Mouse (Mus musculus) frontal cortex, postnatal 10 days (tissue): Measurements from ENCODE around the gene Samm50.

Experiments used
- DNase-seq, 2 experiments: peaks; one replicate each; pipeline ENCODE4 v3.0.0; 2022; ENCODE audit warnings: low spot score in 2 of 2, mixed read lengths in 1 of 2

The Samm50 gene

DNA sequence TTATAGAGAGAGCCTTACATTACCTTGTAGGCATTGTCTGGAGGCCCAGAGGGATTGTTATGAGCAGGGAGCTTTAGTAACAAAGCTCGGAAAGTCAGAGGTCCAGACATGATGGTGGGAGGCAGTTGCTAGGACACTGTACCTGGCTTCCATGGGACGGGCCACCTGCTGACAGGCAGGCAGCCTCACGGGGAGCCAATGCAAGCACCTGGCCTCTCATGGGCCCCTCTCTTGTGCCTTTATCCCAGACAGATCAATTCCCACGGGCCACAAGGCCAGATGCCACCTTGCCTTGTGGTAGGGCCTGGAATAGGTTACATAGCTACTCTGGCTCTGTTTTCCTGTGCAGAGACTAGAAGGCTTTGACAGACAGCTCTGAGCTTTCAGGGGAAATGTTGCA lies 19.5 kb downstream of the Samm50 start:
- DNase-seq, result no peak

DNA sequence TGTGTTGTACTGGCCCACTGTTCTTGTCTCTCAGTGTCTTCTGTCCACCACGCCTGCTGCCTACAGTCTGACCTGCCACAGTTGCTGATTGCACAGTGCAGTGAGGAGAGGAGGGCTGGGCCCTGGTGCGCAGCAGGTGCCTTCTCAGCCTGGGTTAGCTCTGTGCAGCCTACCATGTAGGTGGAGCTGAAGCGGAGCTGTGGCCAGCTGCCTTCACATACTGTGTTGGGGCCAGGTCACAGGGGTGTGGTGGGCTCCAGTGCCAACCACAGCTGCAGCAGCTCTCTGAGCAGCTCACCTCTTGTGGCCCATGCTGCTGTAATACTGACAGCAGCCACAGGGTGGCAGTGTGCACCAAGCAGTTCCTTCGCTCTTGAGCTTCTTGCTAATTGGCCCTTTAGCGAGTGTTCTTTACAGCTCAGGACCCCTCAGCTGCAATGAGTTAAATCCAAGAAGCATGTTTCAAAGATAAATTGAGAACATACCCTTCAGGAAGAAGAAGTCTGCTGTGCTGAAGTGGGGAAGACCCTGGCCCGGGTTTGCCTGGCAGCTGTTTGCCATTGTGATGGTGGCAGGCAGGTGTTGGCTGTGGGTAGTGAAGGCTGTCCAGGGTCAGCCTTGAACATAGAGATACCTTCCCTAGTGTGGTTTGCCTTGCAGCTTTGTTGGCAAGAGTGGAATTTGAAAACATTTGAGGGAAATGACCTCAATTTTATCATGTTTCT lies 20.2 kb downstream of the Samm50 start:
- peak; percentile 72 to 87 for DNase-seq

DNA sequence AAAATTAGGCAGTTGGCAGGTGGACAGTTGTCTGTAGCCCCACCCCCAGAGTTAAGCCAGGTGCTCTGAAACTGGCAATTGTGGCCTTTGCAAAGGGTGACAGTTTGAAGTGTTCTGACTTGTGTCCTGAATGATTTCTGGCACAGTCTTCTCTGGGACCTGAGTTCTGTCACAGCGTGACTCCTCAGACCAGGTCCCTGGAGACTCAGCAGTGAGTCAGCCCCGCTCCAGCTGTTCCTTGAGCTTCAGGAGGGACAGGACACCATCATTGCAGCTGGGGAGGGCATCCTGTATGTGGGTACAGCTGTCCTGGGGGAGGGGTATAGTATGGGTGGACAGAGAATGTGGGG lies 20.7 kb downstream of the Samm50 start:
- no peak for DNase-seq

DNA sequence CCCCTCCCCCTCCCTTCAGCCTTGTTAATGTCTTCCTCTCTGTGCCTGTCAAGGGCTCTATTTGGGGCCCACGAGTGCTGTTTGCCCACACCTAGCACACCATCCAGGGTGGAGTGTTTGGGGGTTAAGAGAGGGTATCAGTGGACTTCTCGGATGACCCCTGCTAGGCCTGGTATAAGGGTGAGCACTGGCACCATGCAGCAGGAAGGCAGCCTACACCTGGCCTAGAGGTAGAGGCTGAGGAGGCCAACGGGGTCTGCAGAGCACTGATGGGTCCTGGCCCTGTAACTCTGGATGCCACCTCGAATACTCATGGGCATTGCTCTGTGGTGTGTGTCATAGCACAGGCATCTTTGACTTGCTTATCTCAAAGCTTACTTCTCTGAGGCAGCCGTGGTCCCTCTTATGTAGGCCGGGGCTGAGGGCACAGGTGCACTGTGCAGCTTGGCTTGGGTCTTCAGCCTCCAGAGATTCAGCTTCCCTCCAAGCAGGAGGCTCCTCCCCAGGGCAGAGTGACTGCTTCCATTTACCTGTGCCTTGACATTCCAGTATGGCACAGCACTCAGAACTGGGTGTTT lies 21.2 kb downstream of the Samm50 start:
- DNase-seq, result no peak

DNA sequence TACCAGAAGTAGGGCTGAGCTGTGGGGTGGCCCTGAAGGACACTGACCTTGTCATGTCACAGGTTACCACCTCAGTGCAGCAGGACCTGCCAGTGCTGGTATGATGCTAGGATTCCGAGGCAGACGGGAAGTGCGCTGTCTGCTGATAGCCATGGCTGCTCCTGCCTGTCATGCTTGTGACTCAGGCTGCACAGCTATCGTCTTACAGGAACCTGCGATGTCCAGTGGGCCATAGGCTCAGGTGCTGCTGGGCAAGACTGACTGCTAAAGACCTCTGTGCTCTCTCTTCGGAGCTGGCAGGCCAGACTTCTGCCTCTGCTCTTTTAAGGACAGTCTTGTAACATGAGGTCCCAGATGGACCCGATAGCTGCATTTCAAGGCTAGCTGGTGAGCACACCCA lies 22.4 kb downstream of the Samm50 start:
- no peak for DNase-seq

DNA sequence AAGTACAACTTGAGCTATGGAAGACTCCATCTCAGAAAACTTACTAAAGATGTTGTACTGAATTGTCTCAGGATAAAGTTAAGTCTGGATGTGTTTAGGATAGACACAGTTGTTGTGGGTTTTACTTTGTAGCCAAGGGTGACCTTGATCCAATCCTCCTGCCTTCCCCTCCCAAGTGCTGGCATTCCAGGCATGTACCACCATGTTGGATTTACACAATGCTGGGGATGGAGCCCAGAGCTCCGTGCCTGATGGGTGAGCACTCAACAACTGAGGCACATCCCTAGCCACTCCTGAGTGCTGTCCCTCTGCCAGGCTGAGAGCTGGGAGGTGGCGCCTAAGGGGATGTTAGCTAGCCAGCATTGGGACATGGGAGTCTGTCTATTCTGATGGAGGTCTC lies 23.2 kb downstream of the Samm50 start:
- no peak for DNase-seq

DNA sequence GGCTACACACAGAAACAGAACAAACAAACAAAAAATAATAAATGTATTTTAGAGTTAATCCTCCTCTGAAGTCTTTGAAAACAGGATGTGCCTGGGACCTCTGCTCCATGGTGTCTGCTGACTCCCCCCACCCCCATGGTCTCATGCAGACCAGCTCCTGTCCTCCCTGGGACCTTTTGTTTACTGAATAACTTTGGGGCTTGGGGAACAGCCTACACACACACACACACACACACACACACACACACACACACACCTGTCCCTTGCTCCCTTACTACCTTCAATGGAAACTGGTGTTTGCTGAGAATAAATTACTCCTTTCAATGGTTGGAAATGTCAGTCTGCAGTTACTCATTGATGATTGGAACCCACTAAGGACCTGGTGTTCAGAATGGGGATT lies 24.0 kb downstream of the Samm50 start:
- no peak for DNase-seq

DNA sequence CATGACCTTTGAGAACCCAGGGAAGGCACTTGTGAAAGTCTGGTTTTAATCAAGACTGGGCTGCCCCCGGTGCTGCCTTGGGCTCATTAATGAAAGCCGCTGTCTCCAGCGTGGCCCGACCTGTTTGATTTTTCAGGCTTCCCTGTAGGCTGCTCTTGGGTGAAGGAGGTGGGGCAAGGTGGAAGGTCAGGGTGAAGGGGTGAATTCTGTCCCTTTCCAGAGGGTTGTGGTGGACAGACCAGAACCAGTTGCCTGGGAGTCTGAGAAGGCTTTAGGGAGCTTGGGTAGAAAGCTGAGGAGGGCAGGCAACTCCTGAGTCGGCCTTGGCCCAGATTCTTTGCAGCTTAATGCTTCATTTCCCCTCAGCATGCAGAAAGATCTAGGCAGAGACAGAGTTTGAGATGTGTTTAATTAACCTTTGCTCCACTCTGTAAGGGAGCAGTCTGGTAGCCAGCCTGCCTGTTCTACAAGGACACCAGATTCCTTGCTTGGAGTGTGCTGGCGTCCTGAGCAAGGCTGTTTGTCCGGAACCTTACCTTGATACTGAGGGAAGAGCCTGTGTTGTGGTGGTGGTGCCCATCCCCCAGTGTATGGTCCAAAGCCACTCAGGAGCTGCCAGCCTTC lies 24.5 kb downstream of the Samm50 start:
- DNase-seq, result no peak

DNA sequence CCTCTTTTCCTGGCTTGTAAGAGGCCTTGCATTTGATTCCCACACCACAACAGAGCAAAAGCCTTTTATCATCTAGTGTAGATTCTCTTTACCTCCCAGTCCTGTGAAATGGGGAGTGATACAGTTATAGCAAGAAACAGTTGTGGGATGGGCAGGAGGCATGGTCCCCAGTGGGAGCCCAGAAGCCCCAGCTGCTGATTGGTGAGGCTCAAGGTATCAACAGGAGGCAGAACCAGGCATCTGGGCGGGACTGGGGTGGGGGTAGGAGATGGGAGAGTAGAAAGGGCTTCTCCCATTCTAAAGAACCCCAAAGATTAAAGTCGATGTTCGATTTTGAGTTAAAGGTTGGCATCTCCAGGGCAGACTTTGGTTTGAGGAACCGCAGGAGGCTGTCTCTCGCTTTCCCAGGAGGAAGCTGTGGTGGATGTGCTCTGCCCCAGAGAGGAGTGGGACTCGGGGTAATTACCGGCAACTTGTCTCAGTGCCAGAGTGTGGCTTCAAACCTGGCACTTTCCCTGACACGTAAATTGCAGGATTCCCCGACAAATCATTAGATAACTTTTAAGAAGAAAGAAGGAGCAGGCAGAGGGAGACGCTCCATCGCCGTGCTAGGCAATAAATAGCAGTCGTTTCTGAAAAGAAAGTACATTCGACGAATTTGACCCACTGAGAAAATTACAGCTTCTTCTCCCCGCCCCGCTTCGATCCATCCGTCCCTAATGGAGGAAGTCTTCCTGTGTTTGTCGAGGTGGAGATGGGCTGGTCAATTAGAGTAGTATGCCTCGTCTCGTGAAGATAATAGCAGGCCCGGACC lies 26.1 kb downstream of the Samm50 start:
- DNase-seq, result no peak

DNA sequence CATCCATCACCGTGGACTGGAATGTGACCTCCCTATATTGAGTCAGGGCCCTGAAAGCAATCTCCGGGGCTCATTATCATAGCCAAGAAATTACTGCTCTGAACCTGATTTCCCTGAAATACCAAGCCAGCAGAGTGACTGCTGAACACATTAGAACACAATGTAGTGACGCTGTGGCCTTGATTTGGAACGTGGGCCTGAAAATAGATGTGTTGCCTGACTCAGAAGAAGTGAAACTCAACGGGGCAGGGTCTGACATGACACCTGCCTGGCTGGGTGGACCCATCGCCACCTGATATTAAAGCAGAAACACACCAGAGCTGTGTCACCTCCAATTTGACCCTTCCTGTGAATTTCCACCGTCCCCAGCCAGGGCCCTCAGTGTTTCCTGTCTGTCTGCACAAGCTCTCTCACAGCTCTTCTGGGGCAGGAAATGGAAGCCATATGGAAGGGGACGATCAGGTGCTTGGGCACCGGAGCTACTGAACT lies 26.8 kb downstream of the Samm50 start:
- no peak for DNase-seq

DNA sequence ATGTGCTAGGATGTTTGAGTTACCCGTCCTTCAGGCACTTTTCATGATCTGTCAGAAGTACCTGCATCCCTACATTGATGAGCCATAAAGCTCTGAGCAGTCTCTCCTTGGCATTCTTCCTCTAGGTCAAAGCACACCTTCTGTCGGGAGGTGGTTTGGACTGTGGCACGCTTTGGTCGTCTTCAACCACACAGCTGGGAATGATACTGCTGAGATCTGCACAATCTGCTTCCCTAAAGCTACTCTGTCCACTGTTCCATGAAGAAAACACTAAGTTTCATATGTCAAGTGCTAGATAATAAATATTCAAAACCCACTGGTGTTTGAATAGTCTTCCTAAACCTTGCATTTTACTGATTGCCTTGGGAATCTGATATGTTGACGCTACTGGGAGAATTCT lies 29.5 kb downstream of the Samm50 start:
- no peak for DNase-seq

DNA sequence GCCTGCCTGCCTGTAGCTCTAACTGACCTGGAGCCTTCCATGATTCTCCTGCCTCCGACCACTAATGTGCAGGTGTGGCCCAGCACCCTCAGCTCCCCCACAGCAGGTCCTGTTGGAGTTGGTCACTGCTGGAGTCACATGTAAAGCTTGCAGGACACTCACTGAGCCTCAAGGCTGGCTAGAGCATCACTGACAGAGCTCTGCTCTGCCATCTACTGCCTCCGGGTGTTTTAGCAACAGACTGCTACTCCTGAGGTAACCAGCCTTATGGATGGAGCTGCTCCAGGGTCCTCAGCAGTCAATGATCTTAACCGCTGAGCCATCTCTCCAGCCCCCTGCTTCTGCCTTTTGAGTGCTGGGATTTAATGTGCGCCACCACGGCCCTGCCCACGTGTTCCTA lies 31.4 kb downstream of the Samm50 start:
- no peak for DNase-seq

DNA sequence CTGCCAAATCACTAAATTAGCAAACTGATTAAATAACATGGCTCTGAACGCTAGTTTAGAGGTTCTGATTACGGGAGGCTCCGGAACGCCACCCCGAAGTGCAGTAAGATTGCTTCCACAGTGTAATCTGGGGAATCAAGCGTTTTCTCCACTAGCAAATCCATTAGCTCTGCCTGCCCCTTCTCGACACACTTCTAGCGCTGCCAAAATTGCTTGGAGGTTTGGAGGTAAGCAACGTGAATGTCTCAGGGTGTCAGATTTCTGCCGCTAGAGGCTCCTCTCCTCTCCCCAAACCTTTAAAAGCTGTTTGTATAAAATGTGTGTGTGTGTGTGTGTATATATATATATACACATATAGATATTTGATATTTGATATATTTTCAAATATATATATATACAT lies 32.7 kb downstream of the Samm50 start:
- DNase-seq, result no peak

DNA sequence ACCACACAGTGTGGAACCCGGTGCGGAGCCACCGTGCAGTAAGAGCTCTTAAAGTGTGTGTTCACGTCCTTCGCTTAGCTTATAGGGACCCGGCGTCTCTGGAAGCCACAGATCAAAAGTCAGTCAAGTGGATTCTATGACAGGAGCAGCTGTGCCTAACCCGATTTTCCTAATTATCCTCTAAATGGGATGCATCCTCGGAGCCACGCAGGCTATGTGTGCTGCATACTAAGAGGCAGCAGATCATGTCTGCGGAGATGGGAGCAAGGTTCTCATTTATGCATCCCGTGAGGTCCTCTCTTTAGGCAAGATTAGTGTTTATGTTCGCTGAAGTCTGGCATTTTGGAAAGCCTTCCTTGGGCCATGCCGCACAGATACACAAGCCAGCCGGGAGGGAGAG lies 34.9 kb downstream of the Samm50 start:
- no peak for DNase-seq

DNA sequence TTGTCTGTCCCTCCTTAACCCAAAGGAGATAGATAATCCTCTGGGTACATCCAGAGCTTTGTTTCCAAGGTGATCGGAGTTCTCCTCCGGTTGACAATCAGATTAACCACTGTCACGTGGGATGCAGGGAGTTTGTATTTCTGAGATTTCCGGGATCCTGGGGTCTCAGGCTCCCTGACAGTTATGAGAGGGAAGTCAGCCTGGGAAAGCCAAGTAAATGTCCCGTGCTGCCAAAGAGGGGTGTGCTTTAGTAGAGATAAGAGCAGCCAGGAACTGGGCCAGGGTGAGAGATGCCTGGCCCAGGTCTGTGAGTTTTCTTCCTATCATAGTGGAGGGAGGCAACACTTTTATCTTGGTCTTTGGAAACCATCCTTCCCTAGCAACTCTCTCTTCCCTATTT lies 38.6 kb downstream of the Samm50 start:
- no peak for DNase-seq

DNA sequence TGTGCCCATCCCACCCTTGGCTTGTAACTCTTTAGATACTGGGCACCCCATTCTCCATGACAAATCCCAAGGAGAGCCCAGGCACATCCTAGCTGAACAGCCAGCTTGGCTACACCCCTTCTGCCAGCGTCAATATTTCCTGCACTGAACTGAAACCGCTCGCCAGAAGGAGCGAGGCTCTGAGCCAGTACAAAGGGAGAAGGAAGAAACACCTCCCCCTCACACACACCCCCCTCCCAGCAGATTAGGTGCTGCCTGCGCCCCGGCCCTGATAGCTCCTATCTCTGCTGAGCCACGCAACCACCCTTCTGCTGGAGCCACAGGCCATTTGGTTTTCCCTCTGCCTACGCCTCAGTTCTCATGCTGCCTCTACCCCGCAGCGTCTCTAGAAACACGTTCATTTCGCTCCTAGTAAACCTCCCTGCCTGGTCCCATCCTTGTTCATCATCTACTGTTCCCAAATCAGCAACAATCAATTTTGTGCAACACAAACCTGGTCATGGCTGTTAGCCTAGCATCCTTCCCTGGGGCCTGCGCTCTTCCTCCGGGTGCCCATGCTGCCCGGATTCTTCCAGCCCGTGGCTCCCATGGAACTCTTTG lies 39.2 kb downstream of the Samm50 start:
- DNase-seq, result peak in 1 of 2 experiments; percentile 48

DNA sequence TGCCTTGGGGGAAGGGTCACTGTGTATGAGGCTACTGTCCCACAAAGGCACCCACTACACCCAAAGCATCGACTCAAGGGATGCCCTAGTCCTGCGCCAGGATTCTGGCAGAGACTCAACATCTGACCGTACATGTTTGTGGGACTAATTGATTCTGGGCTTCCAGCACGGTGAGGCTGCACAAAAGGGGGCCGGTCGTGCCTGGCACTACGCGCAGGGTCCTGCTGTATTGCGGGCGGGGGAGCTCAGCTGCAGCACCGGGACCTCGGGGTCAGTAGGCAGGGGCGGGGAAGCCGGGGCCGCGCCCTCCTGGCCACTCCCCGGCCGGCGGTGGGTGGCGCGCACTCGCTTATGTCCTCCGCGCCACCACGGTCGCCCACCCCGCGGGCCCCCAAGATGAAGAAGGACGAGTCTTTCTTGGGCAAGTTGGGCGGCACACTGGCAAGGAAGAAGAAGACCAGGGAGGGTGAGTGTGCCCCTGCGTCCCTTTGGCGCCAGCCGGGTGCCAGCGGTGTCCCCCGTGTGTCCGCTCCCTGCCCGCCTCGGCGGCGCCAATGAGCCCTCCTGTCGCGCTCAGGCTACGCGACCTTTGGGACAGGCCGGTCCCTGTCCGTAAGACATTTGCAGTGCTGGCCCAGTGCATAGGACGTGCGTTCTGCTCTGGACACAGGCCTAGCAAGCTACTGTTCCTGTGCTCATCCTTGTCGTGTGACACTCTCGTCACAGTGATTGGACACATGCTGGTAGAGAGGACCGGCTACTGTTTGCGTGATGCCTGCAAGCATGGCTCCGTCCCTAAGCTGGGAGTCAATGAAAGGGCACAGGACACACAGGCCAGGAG lies 39.9 kb downstream of the Samm50 start, which contains the start of gene Parvb:
Parvb (plus strand) TSS at position 323 of the 841 bp plus-strand sequence.
- peak; percentile 44 to 57 for DNase-seq

DNA sequence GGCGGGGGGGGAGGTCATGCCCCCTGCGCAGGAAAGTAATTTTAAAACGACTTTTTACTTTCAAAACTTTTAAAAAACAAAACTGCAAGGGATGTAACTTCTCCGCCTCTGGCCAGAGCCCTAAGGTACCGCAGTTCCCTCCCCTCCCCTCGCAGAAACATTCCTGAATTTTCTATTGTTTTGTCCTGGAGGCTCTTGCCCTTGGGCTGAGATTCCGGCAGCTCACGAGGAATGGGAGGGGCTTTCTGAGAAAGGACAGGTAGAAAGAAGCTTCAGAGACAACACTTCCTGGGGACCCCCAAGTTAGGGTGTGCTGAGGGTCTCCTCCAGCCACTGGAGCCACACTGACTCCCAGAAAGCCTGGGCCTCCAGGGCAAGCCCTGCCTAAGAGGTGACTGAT lies 40.6 kb downstream of the Samm50 start:
- DNase-seq, result no peak

DNA sequence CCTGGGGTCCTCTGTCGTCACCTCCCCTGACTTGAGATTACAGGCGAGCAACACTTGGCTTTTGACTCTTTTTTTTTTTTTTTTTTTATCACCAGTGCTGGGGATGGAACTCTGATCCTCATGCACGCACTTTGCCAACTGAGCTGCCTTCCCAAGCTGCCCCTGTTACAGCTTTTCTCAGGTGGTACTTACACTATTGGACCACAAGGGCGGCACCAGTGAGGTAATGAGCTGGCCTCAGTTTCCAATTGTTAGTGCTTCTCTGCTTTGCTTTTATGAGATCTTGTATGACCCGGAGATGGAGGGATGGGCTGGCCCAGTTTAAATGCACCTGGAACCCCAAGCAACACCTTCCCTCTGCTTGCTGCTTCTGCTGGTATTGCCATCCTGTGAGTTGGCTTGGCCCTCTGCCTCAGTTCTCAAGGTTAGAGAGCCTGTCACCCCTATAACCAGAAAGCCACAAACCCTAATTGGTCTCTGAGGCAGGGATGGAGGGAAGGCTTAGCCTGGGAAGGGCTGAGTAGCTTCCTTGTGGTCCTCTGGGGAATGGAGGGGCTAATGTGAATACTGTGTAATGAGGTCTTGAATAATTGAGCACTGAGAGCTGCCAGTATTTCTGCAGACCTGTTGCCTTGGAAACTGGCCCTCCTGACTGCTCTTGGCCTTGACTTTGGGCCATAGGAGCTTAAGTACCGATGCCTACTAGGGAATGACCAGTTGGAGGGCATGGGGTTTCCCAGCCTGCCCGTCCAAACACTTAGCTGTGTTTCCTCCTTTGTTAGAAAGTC lies 42.9 kb downstream of the Samm50 start:
- no peak for DNase-seq

DNA sequence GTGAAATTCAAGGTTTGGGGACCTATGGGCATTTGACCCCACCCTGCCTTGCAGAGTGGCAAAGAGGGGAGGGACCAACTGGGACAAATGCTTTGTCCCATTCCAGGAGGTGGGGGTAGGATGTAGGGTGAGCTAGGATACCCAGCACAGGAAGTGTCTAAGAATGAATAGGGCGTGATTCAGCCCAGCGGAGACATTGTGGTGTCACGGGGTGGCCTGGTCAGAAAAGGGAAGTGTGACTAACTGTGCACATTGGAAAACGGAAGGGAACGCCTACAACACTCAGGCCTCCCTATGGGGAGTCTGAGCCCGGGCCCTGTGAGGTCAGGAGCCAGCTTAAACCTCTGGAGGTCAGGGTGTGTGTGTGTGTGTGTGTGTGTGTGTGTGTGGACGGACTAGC lies 43.6 kb downstream of the Samm50 start:
- no peak for DNase-seq
